Mouse (Mus musculus) hematopoietic stem cell, adult 5-6 weeks (primary cell): ENCODE data around the gene Setx. TPM values are rescaled to one million over a fixed set of nuclear protein-coding genes. Genes with fewer than 3 reads are reported as not detected.

Source experiments
- total RNA-seq: library from RNA; stranded (forward); fragments of 172-1452, 232-1000 nt; gene quantifications from 2 replicates; pipeline ENCODE4 v1.2.3, GENCODE M21; 2017

Setx gene
- total RNA-seq, 1 experiment from 2014 or later: 115 TPM

Other genes with a start within 250 kb of the Setx start
- not detected in 2 replicates for gene Barhl1, start 207.5 kb upstream of the Setx start, total RNA-seq
- gene Cfap77, start 69.1 kb upstream of the Setx start, total RNA-seq: 1.7 TPM in 1 of 2 replicates, not detected in the other
- 22.9 and 25.1 TPM in 2 replicates for gene Ttf1, start 63.9 kb upstream of the Setx start, total RNA-seq
- gene Ntng2, start 128.8 kb downstream of the Setx start, total RNA-seq: 2.4 and 3.3 TPM in 2 replicates
- 16.8 and 25.2 TPM in 2 replicates for gene Med27, start 222.6 kb downstream of the Setx start, total RNA-seq